Mouse (Mus musculus) cerebellum, adult 2 months (tissue): ENCODE data around the gene Pir. TPM values are rescaled to one million over a fixed set of nuclear protein-coding genes. Genes with fewer than 3 reads are reported as not detected.

ENCODE experiments used
- DNase-seq, 2 experiments: peaks; one replicate each; pipeline ENCODE4 v3.0.0; 2021
- H3K27ac ChIP-seq: fragments of 200-500 bp; 2 replicates; pipeline ENCODE4 v1.5.1; 2012; ENCODE audit warnings: low read length, control low read depth, inconsistent platforms; ENCODE audit not compliant: insufficient read depth
- H3K27me3 ChIP-seq: fragments of 200-500 bp; 2 replicates; pipeline ENCODE4 v1.6.1; 2012; ENCODE audit warnings: inconsistent platforms, mild to moderate bottlenecking, low read length, moderate library complexity; ENCODE audit not compliant: control insufficient read depth, insufficient read depth
- H3K4me1 ChIP-seq: fragments of 200-500 bp; 2 replicates; pipeline ENCODE4 v1.6.1; 2011; ENCODE audit warnings: low read length; ENCODE audit not compliant: control insufficient read depth, insufficient read depth
- H3K4me3 ChIP-seq: fragments of 200-500 bp; replicated peaks from 2 replicates; pipeline ENCODE3; 2011; ENCODE audit warnings: mild to moderate bottlenecking, low read depth, low read length, control low read depth; ENCODE audit not compliant: insufficient read depth
- CTCF ChIP-seq: fragments of 200-500 bp; IDR thresholded peaks from 2 replicates; pipeline ENCODE4 v1.5.1; 2011; ENCODE audit warnings: low read depth, mild to moderate bottlenecking, control low read depth, low read length, moderate library complexity, borderline replicate concordance; ENCODE audit not compliant: insufficient read depth
- POLR2A ChIP-seq: fragments of 200-500 bp; IDR thresholded peaks from 2 replicates; pipeline ENCODE4 v1.6.1; 2011; ENCODE audit warnings: low read length, control low read depth, borderline replicate concordance; ENCODE audit not compliant: insufficient read depth
- WGBS: fragments of 180-500 bp; shearing (Covaris S2); methylation state at CpG from one replicate; pipeline ENCODE4 v1.1.7; 2018; 5-methylcytosine and 5-hydroxymethylcytosine counted together
- polyA plus RNA-seq: library from polyadenylated mRNA; depleted of rRNA; stranded (reverse); fragments of >200 nt; gene quantifications from 2 replicates; pipeline ENCODE4 v1.2.3, GENCODE M21; 2012

Pir gene
- polyA plus RNA-seq, 1 experiment, result 4.5 TPM

- no peak overlapping the region for H3K4me3 ChIP-seq
- no peak for DNase-seq
- no peaks in the 10 kb centered on the region for H3K4me1 ChIP-seq
- no peaks in the 10 kb centered on the region for H3K27me3 ChIP-seq
- H3K27ac ChIP-seq, result no peak overlapping the region
- WGBS, result 6% methylated on average over 1 of the region's 1 CpGs
- TF ChIP-seq CTCF (no peak), POLR2A (no peak)
Measured at GRCm38 (mm10) chrX:164313876-164314275, 44.7 kb downstream of the Pir start.

- Histone ChIP-seq H3K27ac (no peak overlapping the region), H3K4me1 (no peaks in the 10 kb centered on the region), H3K4me3 (no peak overlapping the region), H3K27me3 (no peaks in the 10 kb centered on the region)
- TF ChIP-seq POLR2A (no peak), CTCF (no peak)
- WGBS, result 94% methylated on average over 4 of the region's 4 CpGs
- DNase-seq, result no peak
Measured at GRCm38 (mm10) chrX:164318554-164318953, 49.4 kb downstream of the Pir start.

GRCm38 (mm10) chrX:164320031-164320430 is 50.9 kb downstream of the Pir start:
- WGBS, result 70% methylated on average over 3 of the region's 3 CpGs
- DNase-seq, result no peak
- TF ChIP-seq POLR2A (no peak), CTCF (no peak)

GRCm38 (mm10) chrX:164322492-164322891 is 53.3 kb downstream of the Pir start:
- WGBS, result 74% methylated on average over 5 of the region's 5 CpGs
- H3K27ac ChIP-seq, result no peak overlapping the region
- TF ChIP-seq POLR2A (no peak), CTCF (no peak)
- H3K4me1 ChIP-seq, result no peaks in the 10 kb centered on the region
- DNase-seq, result no peak
- no peak overlapping the region for H3K4me3 ChIP-seq
- no peaks in the 10 kb centered on the region for H3K27me3 ChIP-seq

More at GRCm38 (mm10) chrX:164320031-164320430, 50.9 kb downstream of the Pir start:
- Histone ChIP-seq H3K27ac (no peak overlapping the region), H3K27me3 (no peaks in the 10 kb centered on the region), H3K4me3 (no peak overlapping the region), H3K4me1 (no peaks in the 10 kb centered on the region)

- Histone ChIP-seq H3K27ac (no peak overlapping the region), H3K4me1 (no peaks in the 10 kb centered on the region), H3K27me3 (no peaks in the 10 kb centered on the region), H3K4me3 (no peak overlapping the region)
- 87% methylated on average over 4 of the region's 4 CpGs for WGBS
- DNase-seq, result no peak
- TF ChIP-seq CTCF (no peak), POLR2A (no peak)
Measured at GRCm38 (mm10) chrX:164323391-164323913, 54.3 kb downstream of the Pir start.

- 88% methylated on average over 2 of the region's 2 CpGs for WGBS
- TF ChIP-seq CTCF (no peak), POLR2A (no peak)
- H3K4me3 ChIP-seq, result no peak overlapping the region
- no peak overlapping the region for H3K27ac ChIP-seq
- no peaks in the 10 kb centered on the region for H3K4me1 ChIP-seq
- no peak for DNase-seq
- H3K27me3 ChIP-seq, result no peaks in the 10 kb centered on the region
Measured at GRCm38 (mm10) chrX:164330351-164330750, 61.2 kb downstream of the Pir start.

- no peaks in the 10 kb centered on the region for H3K27me3 ChIP-seq
- WGBS, result 80% methylated on average over 3 of the region's 3 CpGs
- no peaks in the 10 kb centered on the region for H3K4me1 ChIP-seq
- H3K27ac ChIP-seq, result no peak overlapping the region
- TF ChIP-seq CTCF, result no peak
- no peak for TF ChIP-seq POLR2A
- no peak overlapping the region for H3K4me3 ChIP-seq
- DNase-seq, result no peak
Measured at GRCm38 (mm10) chrX:164330766-164331165, 61.6 kb downstream of the Pir start.

GRCm38 (mm10) chrX:164338591-164338990 is 69.4 kb downstream of the Pir start:
- no peak for DNase-seq
- no peak overlapping the region for H3K27ac ChIP-seq
- H3K4me1 ChIP-seq, result no peaks in the 10 kb centered on the region
- TF ChIP-seq CTCF, result no peak
- TF ChIP-seq POLR2A, result no peak
- no peaks in the 10 kb centered on the region for H3K27me3 ChIP-seq
- H3K4me3 ChIP-seq, result no peak overlapping the region
- 91% methylated on average over 4 of the region's 4 CpGs for WGBS
